Mouse (Mus musculus): ENCODE measurements around the gene Ptbp1. TPM values are rescaled to one million over a fixed set of nuclear protein-coding genes. Genes with fewer than 3 reads are reported as not detected.

Gene Ptbp1
- polyA plus RNA-seq, 1 experiment from 2014 or later, result 59.1 TPM

DNA sequence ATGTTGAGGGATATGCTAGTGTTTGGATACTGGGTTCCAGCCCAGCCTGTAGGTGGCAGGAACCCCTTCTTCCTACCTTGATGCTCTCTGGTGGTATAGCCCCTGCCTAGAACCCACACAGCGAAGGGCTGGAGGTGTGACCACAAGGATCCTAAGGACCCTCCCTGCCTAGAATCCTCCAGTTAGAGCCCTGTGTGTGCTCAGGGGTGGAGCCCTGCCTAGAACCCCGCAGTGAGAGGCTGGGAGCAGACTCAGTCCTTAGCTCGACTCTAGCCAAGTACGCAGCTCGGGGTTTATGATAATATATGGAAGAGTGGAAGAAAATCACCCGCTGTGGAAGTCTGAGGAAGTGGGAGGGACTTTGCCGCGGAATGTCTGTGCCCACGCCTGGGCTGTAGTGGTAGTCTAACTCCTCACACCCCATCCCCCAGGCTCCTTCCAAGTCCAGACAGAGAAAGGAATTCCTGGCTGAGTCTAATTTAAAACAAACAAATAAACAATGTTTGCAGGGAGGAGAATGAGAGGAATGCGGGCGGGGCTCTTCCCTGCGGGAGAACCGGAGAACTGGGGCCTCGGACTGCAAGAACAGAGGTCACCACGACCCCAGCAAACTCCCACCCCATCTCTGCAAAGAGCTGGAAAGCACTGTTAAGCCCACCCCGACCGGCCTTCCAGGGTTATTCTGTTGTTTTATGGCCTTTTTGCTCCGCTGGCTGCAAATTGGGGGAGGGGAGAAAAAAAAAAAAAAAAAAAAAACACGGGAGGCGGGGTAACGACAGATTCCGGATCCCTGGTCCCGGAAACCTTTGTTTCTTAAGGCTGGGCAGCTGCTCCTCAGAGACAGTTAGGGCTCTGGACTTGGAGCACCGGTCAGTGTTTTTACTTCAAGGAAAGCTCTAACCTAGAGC is 13.3 kb upstream of the Ptbp1 start:
- TF ChIP-seq CTCF (IDR thresholded peaks at IDR 0.05; ENCODE audit: low read depth) (peak; percentile 16; the same call in 1 of the 2 replicates), EP300 (IDR thresholded peaks at IDR 0.05; ENCODE audit: low read depth) (no peak)
- H3K36me3 ChIP-seq (replicated peaks; ENCODE audit: insufficient read depth, low read length), result no peaks in the 10 kb centered on the region
- DNase-seq (no peak), ATAC-seq (peak; percentile 72)
- peak overlapping the region; percentile 26 for H3K9ac ChIP-seq (replicated peaks)
- no peaks in the 10 kb centered on the region for H3K27me3 ChIP-seq (ENCODE audit: insufficient read depth, low read length)
- peak overlapping the region; percentile 41 for H3K4me3 ChIP-seq (ENCODE audit: low read depth, low read length)
- peaks cover 3% of the 10 kb centered on the region; the same call in 1 of the 2 replicates for H3K4me1 ChIP-seq (ENCODE audit: insufficient read depth)
- peak overlapping the region; percentile 79 for H3K4me2 ChIP-seq (ENCODE audit: low read depth, low read length)
- under 1% methylated on average over 24 of the region's 24 CpGs for WGBS (ENCODE audit: insufficient replicate concordance)
- peak overlapping the region; percentile 53 for H3K27ac ChIP-seq (ENCODE audit: low read depth)
- no peaks in the 10 kb centered on the region for H3K9me3 ChIP-seq (ENCODE audit: low read length)

DNA sequence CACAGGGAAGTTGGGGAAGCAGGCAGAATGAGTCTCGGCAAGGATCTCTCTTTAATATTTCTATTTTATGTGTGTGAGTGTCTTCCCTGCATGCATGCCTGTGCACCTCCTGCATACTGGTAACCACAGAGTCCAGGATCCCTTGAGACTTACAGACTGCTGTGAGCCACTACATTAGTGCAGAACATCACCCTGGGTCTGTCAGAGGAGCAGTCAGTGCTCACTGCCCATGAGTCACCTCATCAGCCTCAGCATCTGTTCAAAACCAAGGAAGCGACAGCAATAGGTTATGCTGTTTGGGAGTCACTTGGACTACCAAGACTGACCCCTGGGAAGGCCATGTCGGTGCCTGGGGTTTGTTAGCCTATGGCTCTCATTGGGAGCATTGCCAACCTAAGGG is 11.9 kb upstream of the Ptbp1 start:
- peaks cover 3% of the 10 kb centered on the region; the same call in 1 of the 2 replicates for H3K4me1 ChIP-seq (ENCODE audit: insufficient read depth)
- H3K27me3 ChIP-seq (ENCODE audit: insufficient read depth, low read length), result no peaks in the 10 kb centered on the region
- no peak for DNase-seq
- H3K27ac ChIP-seq (ENCODE audit: low read depth), result no peak overlapping the region
- 64% methylated on average over 3 of the region's 3 CpGs for WGBS (ENCODE audit: insufficient replicate concordance)
- no peaks in the 10 kb centered on the region for H3K9me3 ChIP-seq (ENCODE audit: low read length)
- no peak overlapping the region for H3K4me3 ChIP-seq (ENCODE audit: low read depth, low read length)
- no peak for TF ChIP-seq EP300 (IDR thresholded peaks at IDR 0.05; ENCODE audit: low read depth)
- no peak for TF ChIP-seq CTCF (IDR thresholded peaks at IDR 0.05; ENCODE audit: low read depth)
- no peak for ATAC-seq
- H3K36me3 ChIP-seq (replicated peaks; ENCODE audit: insufficient read depth, low read length), result no peaks in the 10 kb centered on the region
- no peak overlapping the region for H3K4me2 ChIP-seq (ENCODE audit: low read depth, low read length)
- H3K9ac ChIP-seq (replicated peaks), result no peak overlapping the region

DNA sequence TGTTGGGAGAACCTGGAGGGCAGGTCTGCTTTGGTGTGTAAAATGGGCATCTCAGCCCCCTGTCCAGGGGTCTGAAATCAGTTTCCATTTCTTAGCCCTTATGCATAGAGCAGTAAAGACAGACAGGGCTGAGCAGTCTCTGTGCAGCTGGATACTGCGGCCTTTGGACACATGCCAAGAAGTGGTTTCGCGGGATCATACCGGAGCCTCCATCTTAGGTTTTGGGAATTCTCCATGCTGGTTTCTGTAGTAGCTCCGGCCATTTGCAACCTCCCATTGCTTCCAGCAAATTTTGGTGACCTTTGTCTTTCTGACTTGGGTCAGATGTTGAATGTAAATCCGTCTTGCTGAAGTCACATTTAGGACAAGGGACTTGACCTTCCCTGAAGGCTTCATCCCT is 10.8 kb upstream of the Ptbp1 start:
- no peaks in the 10 kb centered on the region for H3K36me3 ChIP-seq (replicated peaks; ENCODE audit: insufficient read depth, low read length)
- WGBS (ENCODE audit: insufficient replicate concordance), result 75% methylated on average over 6 of the region's 6 CpGs
- H3K27ac ChIP-seq (ENCODE audit: low read depth), result no peak overlapping the region
- H3K4me3 ChIP-seq (ENCODE audit: low read depth, low read length), result no peak overlapping the region
- H3K9ac ChIP-seq (replicated peaks), result no peak overlapping the region
- H3K27me3 ChIP-seq (ENCODE audit: insufficient read depth, low read length), result no peaks in the 10 kb centered on the region
- TF ChIP-seq CTCF (IDR thresholded peaks at IDR 0.05; ENCODE audit: low read depth), result no peak
- no peak for TF ChIP-seq EP300 (IDR thresholded peaks at IDR 0.05; ENCODE audit: low read depth)
- no peak for ATAC-seq
- peaks cover 3% of the 10 kb centered on the region; the same call in 1 of the 2 replicates for H3K4me1 ChIP-seq (ENCODE audit: insufficient read depth)
- no peaks in the 10 kb centered on the region for H3K9me3 ChIP-seq (ENCODE audit: low read length)
- no peak overlapping the region for H3K4me2 ChIP-seq (ENCODE audit: low read depth, low read length)
- no peak for DNase-seq

DNA sequence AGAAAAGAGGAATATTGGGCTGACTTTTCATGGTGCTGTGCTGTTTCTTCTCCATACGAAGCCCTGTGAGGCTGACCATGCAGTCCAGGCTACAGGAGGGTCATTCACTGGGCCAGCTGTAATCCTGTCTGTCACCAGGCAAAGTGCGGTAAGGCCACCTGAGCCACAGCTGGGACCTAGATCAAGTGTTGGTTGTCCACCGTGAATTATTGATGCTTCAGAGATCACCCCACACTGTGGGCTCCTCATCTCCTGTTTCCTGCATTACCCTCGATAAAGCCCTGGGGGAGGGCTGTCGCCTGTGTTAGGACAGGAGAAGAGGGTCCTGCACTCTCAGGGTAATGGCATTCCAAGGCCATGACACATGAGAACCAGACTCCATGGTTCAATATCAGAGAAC is 7.7 kb upstream of the Ptbp1 start:
- ATAC-seq, result no peak
- no peak overlapping the region for H3K4me3 ChIP-seq (ENCODE audit: low read depth, low read length)
- no peak overlapping the region for H3K27ac ChIP-seq (ENCODE audit: low read depth)
- WGBS (ENCODE audit: insufficient replicate concordance), result 57% methylated on average over 5 of the region's 5 CpGs
- H3K36me3 ChIP-seq (replicated peaks; ENCODE audit: insufficient read depth, low read length), result no peaks in the 10 kb centered on the region
- H3K4me1 ChIP-seq (ENCODE audit: insufficient read depth), result peaks cover 2% of the 10 kb centered on the region
- no peak overlapping the region for H3K4me2 ChIP-seq (ENCODE audit: low read depth, low read length)
- TF ChIP-seq CTCF (IDR thresholded peaks at IDR 0.05; ENCODE audit: low read depth) (no peak), EP300 (IDR thresholded peaks at IDR 0.05; ENCODE audit: low read depth) (no peak)
- H3K9me3 ChIP-seq (ENCODE audit: low read length), result no peaks in the 10 kb centered on the region
- no peak overlapping the region for H3K9ac ChIP-seq (replicated peaks)
- H3K27me3 ChIP-seq (ENCODE audit: insufficient read depth, low read length), result no peaks in the 10 kb centered on the region
- no peak for DNase-seq

DNA sequence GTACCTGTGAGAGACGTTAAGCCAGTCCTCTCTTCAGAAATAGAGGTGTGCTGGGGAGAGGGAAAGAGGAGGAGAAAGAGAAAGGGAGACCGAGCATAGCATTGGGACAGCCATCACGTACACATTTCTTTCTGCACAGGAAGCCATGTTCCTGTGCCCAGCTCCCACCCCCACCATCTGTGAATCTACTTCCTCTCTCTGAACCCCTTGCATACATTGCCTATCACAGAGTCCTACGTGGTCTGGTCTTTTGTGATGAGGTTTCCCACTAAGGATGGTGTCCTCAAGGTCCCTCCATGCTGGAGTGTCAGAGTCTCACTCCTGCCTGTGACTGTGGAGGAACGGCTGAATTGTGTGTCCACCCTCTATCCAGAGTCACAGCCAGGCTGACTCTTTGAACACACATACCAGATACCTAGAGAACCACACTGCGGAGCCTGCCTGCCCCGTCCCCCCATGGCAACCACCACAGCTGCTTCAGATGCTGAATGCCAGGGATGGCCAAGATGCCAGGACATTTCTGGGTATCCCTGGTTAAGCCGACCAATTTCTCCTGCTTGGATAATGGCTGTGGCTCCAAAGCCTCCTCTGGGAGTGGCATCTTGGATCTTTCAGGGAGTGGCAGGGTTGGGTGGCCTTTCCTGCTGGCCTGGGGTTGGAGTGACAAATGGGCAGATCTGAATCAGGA is 4.1 kb upstream of the Ptbp1 start:
- no peak overlapping the region; the same call in 1 of the 2 replicates for H3K4me2 ChIP-seq (ENCODE audit: low read depth, low read length)
- H3K27ac ChIP-seq (ENCODE audit: low read depth), result no peak overlapping the region
- no peak for DNase-seq
- H3K9ac ChIP-seq (replicated peaks), result no peak overlapping the region
- no peaks in the 10 kb centered on the region for H3K27me3 ChIP-seq (ENCODE audit: insufficient read depth, low read length)
- no peaks in the 10 kb centered on the region for H3K36me3 ChIP-seq (replicated peaks; ENCODE audit: insufficient read depth, low read length)
- WGBS (ENCODE audit: insufficient replicate concordance), result 49% methylated on average over 8 of the region's 8 CpGs
- peaks cover 26% of the 10 kb centered on the region for H3K4me1 ChIP-seq (ENCODE audit: insufficient read depth)
- no peaks in the 10 kb centered on the region for H3K9me3 ChIP-seq (ENCODE audit: low read length)
- no peak for ATAC-seq
- no peak for TF ChIP-seq CTCF (IDR thresholded peaks at IDR 0.05; ENCODE audit: low read depth)
- TF ChIP-seq EP300 (IDR thresholded peaks at IDR 0.05; ENCODE audit: low read depth), result no peak
- H3K4me3 ChIP-seq (ENCODE audit: low read depth, low read length), result no peak overlapping the region

DNA sequence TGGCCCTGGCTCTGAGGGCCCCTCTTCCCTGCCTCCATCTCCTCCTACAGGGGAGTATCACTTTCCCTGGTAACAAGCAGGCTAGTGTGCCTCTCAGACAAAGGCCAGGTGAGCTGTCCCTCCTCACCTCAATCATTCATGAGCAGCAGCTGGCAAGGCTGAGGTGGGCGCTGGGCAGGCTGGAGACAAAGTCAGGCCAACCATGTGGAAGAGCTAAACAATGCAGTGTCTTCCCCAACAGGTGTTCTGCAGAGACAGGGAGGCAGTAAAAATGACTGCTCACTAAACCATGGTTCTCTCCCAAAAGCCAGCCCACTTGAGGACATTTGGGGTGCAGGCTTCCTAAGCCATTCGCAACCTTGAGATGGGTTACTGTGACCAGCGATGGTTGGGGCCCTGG is 2.6 kb upstream of the Ptbp1 start:
- ATAC-seq (no peak), DNase-seq (no peak)
- WGBS (ENCODE audit: insufficient replicate concordance), result 61% methylated on average over 3 of the region's 3 CpGs
- Histone ChIP-seq H3K27ac (ENCODE audit: low read depth) (peak overlapping the region; percentile 99), H3K4me3 (ENCODE audit: low read depth, low read length) (no peak overlapping the region), H3K9ac (replicated peaks) (peak overlapping the region; percentile 70; the same call in 1 of the 2 replicates), H3K9me3 (ENCODE audit: low read length) (no peaks in the 10 kb centered on the region), H3K27me3 (ENCODE audit: insufficient read depth, low read length) (no peaks in the 10 kb centered on the region), H3K4me2 (ENCODE audit: low read depth, low read length) (peak overlapping the region; percentile 98; the same call in 1 of the 2 replicates), H3K36me3 (replicated peaks; ENCODE audit: insufficient read depth, low read length) (peaks cover 3% of the 10 kb centered on the region), H3K4me1 (ENCODE audit: insufficient read depth) (peaks cover 31% of the 10 kb centered on the region)
- TF ChIP-seq EP300 (IDR thresholded peaks at IDR 0.05; ENCODE audit: low read depth) (no peak), CTCF (IDR thresholded peaks at IDR 0.05; ENCODE audit: low read depth) (no peak)
